Mouse (Mus musculus) lung, adult 2 months (tissue): ENCODE data around the gene Cyp3a13.

ENCODE experiments used
- CTCF ChIP-seq: fragments of 200-500 bp; IDR thresholded peaks from 2 replicates; pipeline ENCODE4 v1.5.1; 2011; ENCODE audit warnings: mild to moderate bottlenecking, low read length, control low read depth; ENCODE audit not compliant: insufficient read depth
- POLR2A ChIP-seq: fragments of 200-500 bp; IDR thresholded peaks from 2 replicates; pipeline ENCODE4 v1.6.1; 2011; ENCODE audit warnings: low read depth, mild to moderate bottlenecking, control low read depth, low read length, borderline replicate concordance; ENCODE audit errors: extremely low read depth

DNA sequence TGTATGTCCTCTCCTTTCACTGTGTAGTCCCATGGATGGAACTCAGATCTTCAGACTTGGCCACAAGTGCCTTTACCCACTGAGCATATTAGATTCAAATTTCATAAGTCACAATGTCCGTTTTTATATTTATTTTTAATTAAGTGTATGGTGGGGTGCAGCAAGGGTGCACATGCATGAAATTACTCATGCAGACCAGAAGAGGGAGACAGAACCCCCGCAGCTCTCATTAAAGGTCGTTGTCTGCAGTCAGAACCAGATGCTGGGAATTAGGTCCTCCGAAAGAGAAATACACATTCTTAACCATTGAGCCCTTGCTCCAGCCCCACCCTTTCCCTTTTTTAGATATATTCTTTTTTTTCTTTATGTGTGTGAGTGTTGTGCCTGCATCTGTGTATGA is 15.8 kb upstream of the Cyp3a13 start:
- TF ChIP-seq POLR2A (no peak), CTCF (no peak)
